Mouse (Mus musculus): ENCODE measurements around the gene Gm38394. TPM values are rescaled to one million over a fixed set of nuclear protein-coding genes. Genes with fewer than 3 reads are reported as not detected.
"Not testable (repeated sequence)": the region's sequence is repeated elsewhere in the genome, so short reads cannot be mapped to it uniquely, and the experiment has no call there.

Gm38394 gene
- polyA plus RNA-seq, 1 experiment from 2014 or later, result 6.2 TPM

- Histone ChIP-seq H3K9me3 (replicated peaks; ENCODE audit: control insufficient read depth, low read length) (no peaks in the 10 kb centered on the region), H3K4me1 (ENCODE audit: control insufficient read depth, insufficient read depth, low read length) (peaks cover 7% of the 10 kb centered on the region; the same call in 1 of the 2 replicates), H3K9ac (ENCODE audit: low read length) (no peak overlapping the region), H3K27ac (ENCODE audit: low read length) (no peak overlapping the region), H3K27me3 (ENCODE audit: control insufficient read depth, insufficient read depth, low read length) (no peaks in the 10 kb centered on the region), H3K4me2 (ENCODE audit: low read depth, low read length) (no peak overlapping the region), H3K36me3 (ENCODE audit: control insufficient read depth, insufficient read depth, low read length) (no peaks in the 10 kb centered on the region), H3K4me3 (replicated peaks; ENCODE audit: low read length) (no peak overlapping the region)
- 83% methylated on average over 3 of the region's 3 CpGs for WGBS
- no peak for ATAC-seq (ENCODE audit: insufficient read depth, low FRiP score)
These were observed 7.5 kb upstream of the Gm38394 start for GRCm38 (mm10) chr1:133668618-133669017.

GRCm38 (mm10) chr1:133667721-133668120, 6.6 kb upstream of the Gm38394 start:
- peaks cover 8% of the 10 kb centered on the region; the same call in 1 of the 2 replicates for H3K4me1 ChIP-seq (ENCODE audit: control insufficient read depth, insufficient read depth, low read length)
- no peak overlapping the region for H3K4me3 ChIP-seq (replicated peaks; ENCODE audit: low read length)
- H3K27me3 ChIP-seq (ENCODE audit: control insufficient read depth, insufficient read depth, low read length), result no peaks in the 10 kb centered on the region
- no peaks in the 10 kb centered on the region for H3K36me3 ChIP-seq (ENCODE audit: control insufficient read depth, insufficient read depth, low read length)
- H3K9ac ChIP-seq (ENCODE audit: low read length), result no peak overlapping the region
- ATAC-seq (ENCODE audit: insufficient read depth, low FRiP score), result no peak
- WGBS, result 67% methylated on average over 7 of the region's 7 CpGs
- no peaks in the 10 kb centered on the region for H3K9me3 ChIP-seq (replicated peaks; ENCODE audit: control insufficient read depth, low read length)
- no peak overlapping the region for H3K4me2 ChIP-seq (ENCODE audit: low read depth, low read length)
- H3K27ac ChIP-seq (ENCODE audit: low read length), result no peak overlapping the region

DNA sequence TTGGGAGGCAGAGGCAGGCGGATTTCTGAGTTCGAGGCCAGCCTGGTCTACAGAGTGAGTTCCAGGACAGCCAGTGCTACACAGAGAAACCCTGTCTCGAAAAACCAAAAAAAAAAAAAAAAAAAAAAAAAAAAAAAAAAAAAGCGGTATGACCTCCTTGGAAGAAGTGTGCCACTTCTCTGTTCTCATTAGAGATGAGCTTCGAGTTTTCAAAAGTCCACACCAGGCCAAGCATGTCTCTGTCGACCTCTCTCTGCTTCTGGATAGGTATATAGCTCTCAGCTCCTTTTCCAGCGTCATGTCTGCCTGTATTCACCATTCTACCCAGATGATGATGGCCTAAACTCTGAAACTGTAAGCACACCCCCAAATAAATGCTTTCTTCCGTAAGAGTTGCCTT, 4.6 kb upstream of the Gm38394 start:
- H3K27ac ChIP-seq (ENCODE audit: low read length); H3K36me3 ChIP-seq (ENCODE audit: control insufficient read depth, insufficient read depth, low read length); H3K9ac ChIP-seq (ENCODE audit: low read length); H3K4me2 ChIP-seq (ENCODE audit: low read depth, low read length); H3K4me3 ChIP-seq (replicated peaks; ENCODE audit: low read length); ATAC-seq (ENCODE audit: insufficient read depth, low FRiP score); H3K9me3 ChIP-seq (replicated peaks; ENCODE audit: control insufficient read depth, low read length); H3K4me1 ChIP-seq (ENCODE audit: control insufficient read depth, insufficient read depth, low read length); H3K27me3 ChIP-seq (ENCODE audit: control insufficient read depth, insufficient read depth, low read length): not testable (repeated sequence)
- 86% methylated on average over 7 of the region's 8 CpGs for WGBS

- Histone ChIP-seq H3K4me1 (ENCODE audit: control insufficient read depth, insufficient read depth, low read length) (peaks cover 14% of the 10 kb centered on the region), H3K9me3 (replicated peaks; ENCODE audit: control insufficient read depth, low read length) (no peaks in the 10 kb centered on the region), H3K36me3 (ENCODE audit: control insufficient read depth, insufficient read depth, low read length) (no peaks in the 10 kb centered on the region), H3K9ac (ENCODE audit: low read length) (0 out of 2 replicates have a peak overlapping the region, but pooled peaks have one; percentile 3), H3K27ac (ENCODE audit: low read length) (peak overlapping the region; percentile 68), H3K4me2 (ENCODE audit: low read depth, low read length) (no peak overlapping the region), H3K27me3 (ENCODE audit: control insufficient read depth, insufficient read depth, low read length) (no peaks in the 10 kb centered on the region), H3K4me3 (replicated peaks; ENCODE audit: low read length) (no peak overlapping the region)
- ATAC-seq (ENCODE audit: insufficient read depth, low FRiP score), result no peak
- WGBS, result 60% methylated on average over 11 of the region's 11 CpGs
These were observed 3.3 kb upstream of the Gm38394 start for GRCm38 (mm10) chr1:133664203-133664970.

- WGBS, result 40% methylated on average over 4 of the region's 4 CpGs
- Histone ChIP-seq H3K4me3 (replicated peaks; ENCODE audit: low read length) (no peak overlapping the region), H3K4me1 (ENCODE audit: control insufficient read depth, insufficient read depth, low read length) (peaks cover 23% of the 10 kb centered on the region), H3K9ac (ENCODE audit: low read length) (no peak overlapping the region), H3K27me3 (ENCODE audit: control insufficient read depth, insufficient read depth, low read length) (no peaks in the 10 kb centered on the region), H3K4me2 (ENCODE audit: low read depth, low read length) (no peak overlapping the region), H3K9me3 (replicated peaks; ENCODE audit: control insufficient read depth, low read length) (no peaks in the 10 kb centered on the region), H3K36me3 (ENCODE audit: control insufficient read depth, insufficient read depth, low read length) (no peaks in the 10 kb centered on the region), H3K27ac (ENCODE audit: low read length) (peak overlapping the region; percentile 68)
- ATAC-seq (ENCODE audit: insufficient read depth, low FRiP score), result 0 out of 2 replicates have a peak, but pooled peaks have one; percentile 21
These were observed 2.3 kb upstream of the Gm38394 start for GRCm38 (mm10) chr1:133663427-133663826.

- no peak overlapping the region for H3K4me2 ChIP-seq (ENCODE audit: low read depth, low read length)
- H3K9me3 ChIP-seq (replicated peaks; ENCODE audit: control insufficient read depth, low read length), result no peaks in the 10 kb centered on the region
- 0 out of 2 replicates have a peak, but pooled peaks cover under 1% of the 10 kb centered on the region for H3K36me3 ChIP-seq (ENCODE audit: control insufficient read depth, insufficient read depth, low read length)
- H3K4me3 ChIP-seq (replicated peaks; ENCODE audit: low read length), result no peak overlapping the region
- WGBS, result 94% methylated on average over 7 of the region's 7 CpGs
- no peak overlapping the region for H3K9ac ChIP-seq (ENCODE audit: low read length)
- peak overlapping the region; percentile 68 for H3K27ac ChIP-seq (ENCODE audit: low read length)
- H3K4me1 ChIP-seq (ENCODE audit: control insufficient read depth, insufficient read depth, low read length), result peaks cover 28% of the 10 kb centered on the region
- no peak for ATAC-seq (ENCODE audit: insufficient read depth, low FRiP score)
- no peaks in the 10 kb centered on the region for H3K27me3 ChIP-seq (ENCODE audit: control insufficient read depth, insufficient read depth, low read length)
These were observed 1.8 kb upstream of the Gm38394 start for GRCm38 (mm10) chr1:133662941-133663340.

DNA sequence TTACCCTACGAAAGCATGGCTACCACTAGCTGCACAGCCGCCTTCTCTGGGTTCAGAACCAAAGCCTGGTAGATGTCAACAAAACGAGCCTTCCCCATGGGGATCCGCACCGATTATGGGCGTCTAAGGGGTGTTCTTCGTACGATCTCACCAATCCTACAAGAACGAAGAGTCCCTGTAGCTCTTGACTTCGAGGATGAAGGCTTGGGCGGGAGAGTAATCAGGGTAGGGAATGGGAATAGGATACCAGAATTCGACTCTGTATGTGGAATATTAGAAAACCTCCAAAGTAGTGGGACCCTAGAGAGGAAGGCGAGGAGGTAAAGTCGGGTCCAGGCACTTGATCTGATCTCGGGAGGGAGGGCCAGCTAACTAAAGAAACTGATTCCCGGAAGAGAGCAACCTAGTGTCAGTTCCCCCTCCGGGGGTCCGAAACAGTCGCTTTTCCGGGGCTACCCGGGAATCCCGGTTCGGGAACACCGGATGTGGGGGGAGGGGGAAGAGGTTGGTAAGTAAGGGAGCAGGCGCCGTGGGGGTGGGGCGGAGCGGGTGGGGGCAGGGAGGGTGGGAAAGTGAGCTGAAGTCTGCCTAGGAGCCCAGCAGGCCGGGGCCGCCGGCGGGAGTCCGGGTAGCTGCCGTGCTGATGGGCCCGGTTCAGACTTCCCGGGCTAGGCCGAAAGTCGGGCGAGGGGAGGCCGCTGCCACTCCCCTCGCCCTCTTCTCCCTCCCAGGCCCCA, 484 bp downstream of the Gm38394 start, which contains the start of gene Zbed6:
Zbed6 (minus strand) TSS at position 420 of the 737 bp plus-strand sequence.
- Histone ChIP-seq H3K27ac (ENCODE audit: low read length) (peak within 1 kb of the TSS; percentile 95), H3K4me1 (ENCODE audit: control insufficient read depth, insufficient read depth, low read length) (peaks cover 41% of the 10 kb centered on the region), H3K9ac (ENCODE audit: low read length) (peak within 1 kb of the TSS; percentile 95), H3K9me3 (replicated peaks; ENCODE audit: control insufficient read depth, low read length) (no peaks in the 10 kb centered on the region), H3K4me3 (replicated peaks; ENCODE audit: low read length) (peak within 1 kb of the TSS; percentile 58), H3K4me2 (ENCODE audit: low read depth, low read length) (peak within 1 kb of the TSS; percentile 75), H3K27me3 (ENCODE audit: control insufficient read depth, insufficient read depth, low read length) (no peaks in the 10 kb centered on the region), H3K36me3 (ENCODE audit: control insufficient read depth, insufficient read depth, low read length) (peaks cover 8% of the 10 kb centered on the region; the same call in 1 of the 2 replicates)
- under 1% methylated on average over 41 of the region's 41 CpGs for WGBS
- peak; percentile 80 for ATAC-seq (ENCODE audit: insufficient read depth, low FRiP score)

DNA sequence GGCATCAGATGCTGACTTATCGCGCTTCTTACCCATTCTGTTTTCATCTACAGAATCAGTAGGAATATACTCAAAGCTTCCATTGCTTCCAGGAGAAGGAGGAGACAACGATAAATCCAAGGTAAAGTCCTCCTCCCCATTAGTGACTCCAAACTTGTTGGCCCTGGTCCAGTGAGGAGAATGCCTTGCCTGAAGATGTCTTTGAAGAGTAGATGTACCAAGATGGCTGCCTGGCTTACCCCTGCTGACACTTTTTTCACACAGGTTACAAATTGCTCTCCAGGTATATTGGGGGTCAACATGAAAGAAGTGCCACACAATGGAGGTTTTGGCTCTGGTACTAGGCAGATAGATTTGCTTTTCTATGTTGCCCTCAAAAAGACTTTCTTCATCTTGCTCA, 2.2 kb downstream of the Gm38394 start:
- peaks cover 40% of the 10 kb centered on the region for H3K4me1 ChIP-seq (ENCODE audit: control insufficient read depth, insufficient read depth, low read length)
- H3K36me3 ChIP-seq (ENCODE audit: control insufficient read depth, insufficient read depth, low read length), result peaks cover 9% of the 10 kb centered on the region
- no peaks in the 10 kb centered on the region for H3K9me3 ChIP-seq (replicated peaks; ENCODE audit: control insufficient read depth, low read length)
- H3K27me3 ChIP-seq (ENCODE audit: control insufficient read depth, insufficient read depth, low read length), result no peaks in the 10 kb centered on the region
- H3K4me3 ChIP-seq (replicated peaks; ENCODE audit: low read length), result no peak overlapping the region
- 74% methylated on average over 3 of the region's 3 CpGs for WGBS
- ATAC-seq (ENCODE audit: insufficient read depth, low FRiP score), result no peak
- H3K27ac ChIP-seq (ENCODE audit: low read length), result no peak overlapping the region
- no peak overlapping the region for H3K9ac ChIP-seq (ENCODE audit: low read length)
- H3K4me2 ChIP-seq (ENCODE audit: low read depth, low read length), result peak overlapping the region; percentile 16; the same call in 1 of the 2 replicates

DNA sequence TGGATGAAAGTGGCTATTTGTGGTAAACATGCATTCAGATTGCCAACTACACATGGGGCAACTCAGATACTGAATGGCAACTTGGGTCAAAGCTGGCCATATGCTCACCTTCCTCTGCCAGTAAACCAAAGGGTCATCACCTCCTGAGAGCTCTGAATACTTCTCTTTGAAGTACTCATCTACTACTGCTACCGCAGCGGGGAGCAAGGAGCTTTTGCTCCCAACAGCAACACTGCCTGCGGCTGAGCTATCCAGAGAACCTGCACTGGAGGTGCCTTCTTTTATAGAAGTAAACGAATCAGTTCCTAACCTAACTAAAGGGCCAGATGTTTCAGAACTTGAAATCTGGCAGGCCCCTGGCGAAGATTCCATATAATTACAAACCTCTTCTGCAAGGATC, 4.3 kb downstream of the Gm38394 start:
- Histone ChIP-seq H3K4me2 (ENCODE audit: low read depth, low read length) (peak overlapping the region; percentile 30), H3K36me3 (ENCODE audit: control insufficient read depth, insufficient read depth, low read length) (peaks cover 12% of the 10 kb centered on the region), H3K4me3 (replicated peaks; ENCODE audit: low read length) (peak overlapping the region; percentile 6; the same call in 1 of the 2 replicates), H3K4me1 (ENCODE audit: control insufficient read depth, insufficient read depth, low read length) (peaks cover 39% of the 10 kb centered on the region), H3K27me3 (ENCODE audit: control insufficient read depth, insufficient read depth, low read length) (no peaks in the 10 kb centered on the region), H3K9ac (ENCODE audit: low read length) (peak overlapping the region; percentile 31; the same call in 1 of the 2 replicates), H3K9me3 (replicated peaks; ENCODE audit: control insufficient read depth, low read length) (no peaks in the 10 kb centered on the region), H3K27ac (ENCODE audit: low read length) (no peak overlapping the region; the same call in 1 of the 2 replicates)
- ATAC-seq (ENCODE audit: insufficient read depth, low FRiP score), result no peak
- WGBS, result 43% methylated on average over 5 of the region's 5 CpGs
